Mouse (Mus musculus): ENCODE measurements around the gene Klc2.
A peak's percentile ranks its signal among the peaks of the same experiment; 100 is the strongest.
"Not testable (repeated sequence)": the region's sequence is repeated elsewhere in the genome, so short reads cannot be mapped to it uniquely, and the experiment has no call there.

Gene Klc2

GRCm38 (mm10) chr19:5106074-5106473 is 12.3 kb downstream of the Klc2 start:
- no peak for DNase-seq (ENCODE audit: low read depth, low spot score)

GRCm38 (mm10) chr19:5098363-5099143 is 19.8 kb downstream of the Klc2 start, which contains the start of gene Cnih2:
TSS of gene Cnih2 (minus strand) at chr19:5098521.
- no peak for DNase-seq (ENCODE audit: low read depth, low spot score)

GRCm38 (mm10) chr19:5097521-5098362 is 20.6 kb downstream of the Klc2 start:
- no peak for DNase-seq (ENCODE audit: low read depth, low spot score)

GRCm38 (mm10) chr19:5095887-5096474 is 22.4 kb downstream of the Klc2 start:
- DNase-seq (ENCODE audit: low read depth, low spot score): no peak

- DNase-seq (ENCODE audit: low read depth, low spot score): no peak
Measured at GRCm38 (mm10) chr19:5094746-5095417, 23.5 kb downstream of the Klc2 start.

GRCm38 (mm10) chr19:5094243-5094632 is 24.1 kb downstream of the Klc2 start:
- DNase-seq (ENCODE audit: low read depth, low spot score): no peak

GRCm38 (mm10) chr19:5093481-5094242 is 24.7 kb downstream of the Klc2 start:
- no peak for DNase-seq (ENCODE audit: low read depth, low spot score)

- no peak for DNase-seq (ENCODE audit: low read depth, low spot score)
Measured at GRCm38 (mm10) chr19:5092083-5092482, 26.3 kb downstream of the Klc2 start.

GRCm38 (mm10) chr19:5089324-5089723 is 29.0 kb downstream of the Klc2 start:
- no peak for DNase-seq (ENCODE audit: low read depth, low spot score)

GRCm38 (mm10) chr19:5087884-5088728 is 30.3 kb downstream of the Klc2 start, which contains the start of gene Yif1a:
TSS of gene Yif1a (plus strand) at chr19:5088538.
- peak; percentile 92 for DNase-seq (ENCODE audit: low read depth, low spot score)

GRCm38 (mm10) chr19:5086533-5086932 is 31.8 kb downstream of the Klc2 start:
- not testable (repeated sequence) for DNase-seq (ENCODE audit: low read depth, low spot score)

GRCm38 (mm10) chr19:5085145-5085863 is 33.1 kb downstream of the Klc2 start, which contains the start of gene Tmem151a:
TSS of gene Tmem151a (minus strand) at chr19:5085531.
- DNase-seq (ENCODE audit: low read depth, low spot score): no peak

- DNase-seq (ENCODE audit: low read depth, low spot score): no peak
Measured at GRCm38 (mm10) chr19:5084834-5085144, 33.6 kb downstream of the Klc2 start.

- DNase-seq (ENCODE audit: low read depth, low spot score): no peak
Measured at GRCm38 (mm10) chr19:5083961-5084833, 34.2 kb downstream of the Klc2 start.

GRCm38 (mm10) chr19:5082596-5082995 is 35.8 kb downstream of the Klc2 start:
- no peak for DNase-seq (ENCODE audit: low read depth, low spot score)

GRCm38 (mm10) chr19:5082005-5082404 is 36.4 kb downstream of the Klc2 start:
- no peak for DNase-seq (ENCODE audit: low read depth, low spot score)

- no peak for DNase-seq (ENCODE audit: low read depth, low spot score)
Measured at GRCm38 (mm10) chr19:5079279-5079678, 39.1 kb downstream of the Klc2 start.

GRCm38 (mm10) chr19:5073518-5073917 is 44.8 kb downstream of the Klc2 start:
- DNase-seq (ENCODE audit: low read depth, low spot score): no peak
